In the genomic region with DNA sequence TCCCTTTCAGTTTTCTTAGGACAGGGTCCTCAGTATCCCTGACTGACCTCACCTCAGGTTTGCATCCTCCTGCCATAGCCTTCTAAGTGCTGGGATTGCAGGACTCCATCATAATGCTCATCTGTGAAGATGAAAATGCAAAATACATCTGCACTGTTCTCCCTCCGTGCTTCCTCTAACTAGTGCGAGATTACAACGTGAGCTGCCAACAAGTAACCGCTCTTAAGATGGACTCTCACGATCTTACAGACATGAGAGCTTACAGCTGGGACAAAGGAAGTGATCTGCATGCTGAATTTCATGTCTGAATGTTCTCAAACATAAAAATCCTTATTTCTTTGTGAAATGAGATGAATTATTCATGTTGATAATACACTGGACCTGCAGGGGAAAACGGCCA, we compare ENCODE assay signal across 16 mouse cellular contexts.
"Had no signal": no experiment of that assay in that cellular context is flagged by ENCODE, and none has a peak within 500 bp of the region (broad histone marks: within the 10 kb centered on the region; RNA-seq: fewer than 3 reads in every experiment).

No protein-coding gene starts in this region.

- H3K4me3 ChIP-seq: left cerebral cortex, adult 2 months; liver, embryonic 13.5 days; myocyte; neural tube, embryonic 13.5 days; stomach, embryonic 15.5 days had no signal

- H3K4me2 ChIP-seq: liver, embryonic 13.5 days; neural tube, embryonic 13.5 days; stomach, embryonic 15.5 days had no signal

- H3K4me1 ChIP-seq: liver, embryonic 13.5 days; neural tube, embryonic 13.5 days; stomach, embryonic 15.5 days had no signal

- H3K36me3 ChIP-seq: liver, embryonic 13.5 days; neural tube, embryonic 13.5 days; stomach, embryonic 15.5 days had no signal

- DNase-seq: kidney, adult 18-20 months; kidney, postnatal 10 days; kidney, postnatal 36 days; layer of hippocampus, postnatal 36 days; liver, embryonic 13.5 days; lung, adult 2 months; lung, postnatal 14 days; lung, postnatal 4 days; retina, postnatal 1 day; right cerebral cortex, postnatal 25 days; spleen, adult 18-20 months; thymus, postnatal 25 days had no signal

- H3K27ac ChIP-seq: left cerebral cortex, adult 2 months; liver, embryonic 13.5 days; neural tube, embryonic 13.5 days; stomach, embryonic 15.5 days had no signal

- H3K9ac ChIP-seq: liver, embryonic 13.5 days; neural tube, embryonic 13.5 days; stomach, embryonic 15.5 days had no signal

- H3K9me3 ChIP-seq: liver, embryonic 13.5 days; neural tube, embryonic 13.5 days; stomach, embryonic 15.5 days had no signal

- H3K27me3 ChIP-seq: liver, embryonic 13.5 days; neural tube, embryonic 13.5 days; stomach, embryonic 15.5 days had no signal
